Mouse (Mus musculus) midbrain, postnatal 0 days (tissue): ENCODE data around the gene Olfr657. TPM values are rescaled to one million over a fixed set of nuclear protein-coding genes. Genes with fewer than 3 reads are reported as not detected.

Source experiments
- ATAC-seq: fragments of 200-750 bp; cut with Nextera tagmentation; 2 replicates; pipeline ENCODE4 v1.8.0; 2017; ENCODE audit warnings: moderate number of reproducible peaks, mild to moderate bottlenecking, moderate TSS enrichment, moderate library complexity; ENCODE audit not compliant: low FRiP score
- DNase-seq: peaks from one replicate; pipeline ENCODE4 v3.0.0-alpha.2; 2015; ENCODE audit warnings: low spot score
- H3K27ac ChIP-seq: fragments of 300-500 bp; sonication (generic); 2 replicates; pipeline ENCODE4 v1.5.1; 2014; ENCODE audit warnings: low read depth, mild to moderate bottlenecking, low read length, mixed read lengths
- H3K27me3 ChIP-seq: fragments of 300-500 bp; sonication (generic); 2 replicates; pipeline ENCODE4 v1.6.1; 2014; ENCODE audit warnings: low read length, control low read depth, mixed read lengths; ENCODE audit not compliant: insufficient read depth
- H3K36me3 ChIP-seq: fragments of 300-500 bp; sonication (generic); 2 replicates; pipeline ENCODE4 v1.6.1; 2014; ENCODE audit warnings: low read length, control low read depth, mixed read lengths; ENCODE audit not compliant: insufficient read depth
- H3K4me1 ChIP-seq: fragments of 300-500 bp; sonication (generic); 2 replicates; pipeline ENCODE4 v1.6.1; 2014; ENCODE audit warnings: mild to moderate bottlenecking, control low read depth, antibody characterized with exemption, low read length, mixed read lengths; ENCODE audit not compliant: insufficient read depth
- H3K4me2 ChIP-seq: fragments of 300-500 bp; sonication (generic); 2 replicates; pipeline ENCODE4 v1.6.1; 2014; ENCODE audit warnings: low read depth, mild to moderate bottlenecking, low read length, mixed read lengths; ENCODE audit not compliant: poor library complexity, severe bottlenecking
- H3K4me3 ChIP-seq: fragments of 300-500 bp; sonication (generic); 2 replicates; pipeline ENCODE4 v1.5.1; 2014; ENCODE audit warnings: low read depth, mild to moderate bottlenecking, low read length, moderate library complexity
- H3K9ac ChIP-seq: fragments of 300-500 bp; sonication (generic); replicated peaks from 2 replicates; pipeline ENCODE4 v1.6.1; 2014; ENCODE audit warnings: mild to moderate bottlenecking, low read length, moderate library complexity, mixed read lengths; ENCODE audit not compliant: poor library complexity, severe bottlenecking
- H3K9me3 ChIP-seq: fragments of 300-500 bp; sonication (generic); 2 replicates; pipeline ENCODE4 v1.6.1; 2016; ENCODE audit warnings: low read length, control low read depth
- CTCF ChIP-seq: IDR thresholded peaks from 2 replicates; pipeline ENCODE4 v1.5.1; 2016; ENCODE audit warnings: antibody characterized with exemption, mild to moderate bottlenecking
- WGBS: fragments of 180-500 bp; shearing (Covaris S2); extraction: QIAGEN DNeasy Blood & Tissue Kit; methylation state at CpG from one replicate; pipeline ENCODE4 v1.1.7; 2014; 5-methylcytosine and 5-hydroxymethylcytosine counted together
- polyA plus RNA-seq: library from polyadenylated mRNA; unstranded; fragments of >200 nt; fragmentation: Nextera tagmentation; extraction: Ambion mirVana; gene quantifications from 2 replicates; pipeline ENCODE4 v1.2.1, GENCODE M21; 2015
- total RNA-seq: library from RNA; depleted of rRNA; stranded (reverse); fragments of >200 nt; gene quantifications from 2 replicates; pipeline ENCODE4 v1.2.3, GENCODE M21; 2014; rRNA removed

Olfr657 gene
- total RNA-seq (not detected in 2 replicates), polyA plus RNA-seq (not detected in 2 replicates)

DNA sequence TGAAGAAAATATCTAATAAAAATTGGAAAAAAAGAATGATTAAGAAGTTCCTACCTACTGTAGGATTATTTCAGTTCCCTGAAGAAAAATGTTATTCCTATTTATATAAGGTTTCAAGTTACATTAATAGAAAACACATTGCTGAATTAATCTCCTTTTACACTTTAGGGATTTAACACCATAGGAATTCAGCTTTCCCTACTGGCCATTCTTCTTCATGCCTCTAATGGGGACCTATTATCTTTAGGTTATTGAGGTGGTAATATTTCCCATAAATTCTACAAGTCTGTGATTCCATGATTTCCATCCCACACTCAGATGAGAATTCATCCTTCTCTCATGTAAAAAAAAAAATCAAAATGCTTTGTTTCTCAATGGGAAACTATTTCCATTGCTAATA lies at the start of gene Olfr657:
Olfr657 (plus strand) TSS at position 301 of the 400 bp plus-strand sequence.
- DNase-seq, result no peak
- H3K27me3 ChIP-seq, result no peaks in the 10 kb centered on the region
- H3K4me3 ChIP-seq, result no peak within 1 kb of the TSS
- no peak within 1 kb of the TSS for H3K4me2 ChIP-seq
- no peak within 1 kb of the TSS for H3K27ac ChIP-seq
- no peak for TF ChIP-seq CTCF
- H3K9me3 ChIP-seq, result no peaks in the 10 kb centered on the region
- ATAC-seq, result no peak
- H3K9ac ChIP-seq, result no peak within 1 kb of the TSS
- no peaks in the 10 kb centered on the region for H3K36me3 ChIP-seq
- H3K4me1 ChIP-seq, result no peaks in the 10 kb centered on the region

DNA sequence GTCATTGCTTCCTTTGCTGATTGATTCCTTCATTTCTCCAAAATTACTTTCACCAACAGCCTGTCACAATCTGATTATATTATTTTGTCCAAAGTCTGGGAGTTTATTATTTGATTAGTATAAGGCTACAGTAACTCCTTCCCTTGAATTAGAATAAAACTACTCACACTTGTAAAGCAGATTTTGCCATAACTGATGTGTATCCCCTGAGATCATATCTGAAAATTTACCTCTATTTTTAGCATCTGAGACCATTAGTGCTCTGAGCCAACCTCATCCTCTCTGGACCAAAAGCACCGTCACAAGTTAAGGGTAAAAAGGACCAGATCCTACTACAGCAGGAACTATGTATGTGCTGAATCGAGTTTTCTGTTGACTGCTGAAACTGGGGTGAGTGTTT lies 47.6 kb upstream of the Olfr657 start, which contains the start of gene Olfr653:
Olfr653 (plus strand) TSS at position 301 of the 400 bp plus-strand sequence.
- no peaks in the 10 kb centered on the region for H3K9me3 ChIP-seq
- ATAC-seq (no peak), DNase-seq (no peak)
- no peaks in the 10 kb centered on the region for H3K36me3 ChIP-seq
- H3K27me3 ChIP-seq, result no peaks in the 10 kb centered on the region
- no peak for TF ChIP-seq CTCF
- no peak within 1 kb of the TSS for H3K4me2 ChIP-seq
- no peaks in the 10 kb centered on the region for H3K4me1 ChIP-seq
- H3K9ac ChIP-seq, result no peak within 1 kb of the TSS
- no peak within 1 kb of the TSS for H3K27ac ChIP-seq
- H3K4me3 ChIP-seq, result no peak within 1 kb of the TSS
- WGBS, result 79% methylated on average over 2 of the region's 2 CpGs

- no peak overlapping the region for H3K4me3 ChIP-seq
- no peaks in the 10 kb centered on the region for H3K4me1 ChIP-seq
- H3K9ac ChIP-seq, result no peak overlapping the region
- ATAC-seq, result no peak
- H3K27ac ChIP-seq, result no peak overlapping the region
- no peaks in the 10 kb centered on the region for H3K36me3 ChIP-seq
- no peak overlapping the region for H3K4me2 ChIP-seq
- 94% methylated on average over 4 of the region's 4 CpGs for WGBS
- DNase-seq, result no peak
- no peak for TF ChIP-seq CTCF
- H3K9me3 ChIP-seq, result no peaks in the 10 kb centered on the region
- no peaks in the 10 kb centered on the region for H3K27me3 ChIP-seq
Measured at GRCm38 (mm10) chr7:104580846-104581245, 43.7 kb upstream of the Olfr657 start.

- no peak for TF ChIP-seq CTCF
- DNase-seq (no peak), ATAC-seq (no peak)
- H3K9me3 ChIP-seq, result no peaks in the 10 kb centered on the region
- no peak overlapping the region for H3K4me3 ChIP-seq
- H3K9ac ChIP-seq, result no peak overlapping the region
- H3K36me3 ChIP-seq, result no peaks in the 10 kb centered on the region
- no peak overlapping the region for H3K4me2 ChIP-seq
- WGBS, result 88% methylated on average over 4 of the region's 4 CpGs
- H3K27ac ChIP-seq, result no peak overlapping the region
- no peaks in the 10 kb centered on the region for H3K27me3 ChIP-seq
- H3K4me1 ChIP-seq, result no peaks in the 10 kb centered on the region
Measured at GRCm38 (mm10) chr7:104581429-104581828, 43.2 kb upstream of the Olfr657 start.

- H3K4me3 ChIP-seq, result no peak within 1 kb of the TSS
Measured at GRCm38 (mm10) chr7:104586725-104587124, 37.9 kb upstream of the Olfr657 start, which contains the start of gene Olfr654. Olfr654 (plus strand) TSS chr7:104587025.

GRCm38 (mm10) chr7:104588274-104588673 lies 36.3 kb upstream of the Olfr657 start:
- no peak for TF ChIP-seq CTCF
- Histone ChIP-seq H3K4me3 (no peak overlapping the region), H3K9me3 (no peaks in the 10 kb centered on the region), H3K36me3 (no peaks in the 10 kb centered on the region), H3K27ac (no peak overlapping the region), H3K4me2 (no peak overlapping the region), H3K4me1 (no peaks in the 10 kb centered on the region), H3K27me3 (no peaks in the 10 kb centered on the region), H3K9ac (no peak overlapping the region)
- ATAC-seq (no peak), DNase-seq (no peak)
- WGBS, result 87% methylated on average over 5 of the region's 5 CpGs

More at GRCm38 (mm10) chr7:104586725-104587124, 37.9 kb upstream of the Olfr657 start, which contains the start of gene Olfr654:
- H3K36me3 ChIP-seq, result no peaks in the 10 kb centered on the region
- no peak for ATAC-seq
- no peaks in the 10 kb centered on the region for H3K4me1 ChIP-seq
- H3K4me2 ChIP-seq, result no peak within 1 kb of the TSS
- no peak for TF ChIP-seq CTCF
- no peak within 1 kb of the TSS for H3K9ac ChIP-seq
- H3K27ac ChIP-seq, result no peak within 1 kb of the TSS
- H3K27me3 ChIP-seq, result no peaks in the 10 kb centered on the region
- H3K9me3 ChIP-seq, result no peaks in the 10 kb centered on the region
- no peak for DNase-seq
- WGBS, result 84% methylated on average over 4 of the region's 4 CpGs
